Mouse (Mus musculus) C2C12 (cell line): ENCODE measurements at regions not wholly inside any gene's neighbourhood (a gene's known extent, or its start where the extent isn't known, plus 50 kb on each side); places are given as distances from the start of the nearest gene placed in this dataset.

Source experiments
- H3K27me3 ChIP-seq: one replicate; pipeline ENCODE4 v1.6.1; 2011; ENCODE audit not compliant: control insufficient read depth, insufficient read depth, insufficient read length
- H3K36me3 ChIP-seq: one replicate; pipeline ENCODE4 v1.6.1; 2011; ENCODE audit not compliant: control insufficient read depth, insufficient read depth
- H3K4me3 ChIP-seq: one replicate; pipeline ENCODE4 v1.5.1; 2011; ENCODE audit warnings: mild to moderate bottlenecking, control low read depth; ENCODE audit not compliant: poor library complexity, insufficient read depth, severe bottlenecking
- H3K79me2 ChIP-seq: one replicate; pipeline ENCODE4 v1.6.1; 2011; ENCODE audit not compliant: control insufficient read depth, insufficient read depth
- H3K79me3 ChIP-seq: one replicate; pipeline ENCODE4 v1.6.1; 2011; ENCODE audit warnings: low read depth, control low read depth
- H3ac ChIP-seq: one replicate; pipeline ENCODE3; 2011; ENCODE audit warnings: low read depth; ENCODE audit not compliant: control insufficient read depth, insufficient read length
- CEBPB ChIP-seq: IDR thresholded peaks from one replicate; pipeline ENCODE4 v1.6.1; 2011; ENCODE audit warnings: low read depth, mild to moderate bottlenecking, control low read depth, moderate library complexity
- CTCF ChIP-seq: IDR thresholded peaks from one replicate; pipeline ENCODE4 v1.5.1; 2011; ENCODE audit not compliant: control insufficient read depth, insufficient read depth, insufficient read length
- FOSL1 ChIP-seq: IDR thresholded peaks from one replicate; pipeline ENCODE4 v1.8.0; 2011; ENCODE audit warnings: mild to moderate bottlenecking, low read length; ENCODE audit not compliant: poor library complexity, insufficient read depth, severe bottlenecking
- MAX ChIP-seq: IDR thresholded peaks from one replicate; pipeline ENCODE4 v1.6.1; 2011; ENCODE audit warnings: mild to moderate bottlenecking, control low read depth
- MYOD1 ChIP-seq: IDR thresholded peaks from one replicate; pipeline ENCODE4 v1.6.1; 2011; ENCODE audit warnings: low read depth; ENCODE audit not compliant: control insufficient read depth, insufficient read length
- MYOG ChIP-seq: IDR thresholded peaks from one replicate; pipeline ENCODE4 v1.6.1; 2011; ENCODE audit not compliant: control insufficient read depth, insufficient read length; ENCODE audit errors: extremely low read depth
- USF1 ChIP-seq: IDR thresholded peaks from one replicate; pipeline ENCODE4 v1.6.1; 2011; ENCODE audit warnings: low read depth, mild to moderate bottlenecking, control low read depth, moderate library complexity

GRCm38 (mm10) chr6:12140596-12140995 is 233.0 kb downstream of the Phf14 start:
- no peak for TF ChIP-seq CTCF
- TF ChIP-seq FOSL1, result no peak
- no peak for TF ChIP-seq MAX
- no peak for TF ChIP-seq CEBPB
- TF ChIP-seq MYOG, result no peak
- TF ChIP-seq MYOD1, result no peak
- TF ChIP-seq USF1, result no peak
- Histone ChIP-seq H3K36me3 (no peaks in the 10 kb centered on the region), H3K27me3 (no peaks in the 10 kb centered on the region), H3ac (no peak overlapping the region), H3K4me3 (no peak overlapping the region), H3K79me3 (no peaks in the 10 kb centered on the region), H3K79me2 (no peaks in the 10 kb centered on the region)

- H3K36me3 ChIP-seq, result no peaks in the 10 kb centered on the region
- H3K27me3 ChIP-seq, result no peaks in the 10 kb centered on the region
- no peaks in the 10 kb centered on the region for H3K79me2 ChIP-seq
These were observed 237.6 kb downstream of the Phf14 start for GRCm38 (mm10) chr6:12145216-12145615.

GRCm38 (mm10) chr6:12150613-12151333 is 243.2 kb downstream of the Phf14 start:
- H3K79me2 ChIP-seq, result no peaks in the 10 kb centered on the region
- no peak overlapping the region for H3ac ChIP-seq
- H3K27me3 ChIP-seq, result no peaks in the 10 kb centered on the region
- no peak for TF ChIP-seq MYOD1
- TF ChIP-seq USF1, result no peak
- no peak for TF ChIP-seq MYOG
- H3K4me3 ChIP-seq, result no peak overlapping the region
- H3K79me3 ChIP-seq, result no peaks in the 10 kb centered on the region
- no peaks in the 10 kb centered on the region for H3K36me3 ChIP-seq

More at GRCm38 (mm10) chr6:12145216-12145615, 237.6 kb downstream of the Phf14 start:
- TF ChIP-seq FOSL1 (no peak), CEBPB (no peak), MAX (no peak), CTCF (no peak), MYOD1 (no peak), MYOG (no peak), USF1 (no peak)
- no peaks in the 10 kb centered on the region for H3K79me3 ChIP-seq
- H3ac ChIP-seq, result no peak overlapping the region
- no peak overlapping the region for H3K4me3 ChIP-seq

GRCm38 (mm10) chr6:12163971-12164370 is 256.4 kb downstream of the Phf14 start:
- Histone ChIP-seq H3K36me3 (no peaks in the 10 kb centered on the region), H3K27me3 (no peaks in the 10 kb centered on the region), H3K4me3 (no peak overlapping the region), H3K79me2 (no peaks in the 10 kb centered on the region), H3K79me3 (no peaks in the 10 kb centered on the region), H3ac (no peak overlapping the region)
- TF ChIP-seq FOSL1 (no peak), CTCF (no peak), MYOG (no peak), MYOD1 (no peak), MAX (no peak), USF1 (no peak), CEBPB (no peak)

- Histone ChIP-seq H3K79me3 (no peaks in the 10 kb centered on the region), H3K4me3 (no peak overlapping the region), H3K36me3 (no peaks in the 10 kb centered on the region), H3K79me2 (no peaks in the 10 kb centered on the region), H3K27me3 (no peaks in the 10 kb centered on the region), H3ac (no peak overlapping the region)
- TF ChIP-seq CTCF, result no peak
These were observed 260.9 kb downstream of the Phf14 start for GRCm38 (mm10) chr6:12168533-12168932.

- H3K4me3 ChIP-seq, result no peak overlapping the region
- H3K79me3 ChIP-seq, result no peaks in the 10 kb centered on the region
- H3K36me3 ChIP-seq, result no peaks in the 10 kb centered on the region
- TF ChIP-seq USF1 (no peak), CTCF (no peak)
- H3K79me2 ChIP-seq, result no peaks in the 10 kb centered on the region
- H3K27me3 ChIP-seq, result no peaks in the 10 kb centered on the region
- H3ac ChIP-seq, result no peak overlapping the region
These were observed 261.8 kb downstream of the Phf14 start for GRCm38 (mm10) chr6:12169431-12169830.
